ENCODE assay signal across 13 mouse cellular contexts in the genomic region with DNA sequence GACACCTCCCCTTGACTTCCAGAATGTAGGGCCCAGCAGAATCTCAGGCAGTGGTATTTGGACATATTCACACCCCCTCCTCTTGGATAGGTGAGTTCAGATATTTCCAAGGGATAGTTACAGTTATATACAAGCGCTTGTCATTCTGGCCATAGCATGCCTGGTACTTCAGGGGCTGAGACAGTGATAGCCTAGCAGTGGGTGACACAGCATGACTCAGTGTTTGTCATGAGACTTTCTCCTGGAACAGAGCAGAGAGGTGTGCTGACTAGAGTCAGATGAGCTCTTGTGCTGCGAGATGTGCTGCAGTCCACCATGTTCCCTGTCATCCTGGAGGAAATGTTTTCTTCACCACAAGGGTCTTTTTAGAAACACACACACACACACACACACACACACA. TPM values are rescaled to one million over a fixed set of nuclear protein-coding genes. Genes with fewer than 3 reads are reported as not detected.
"Had no signal": no experiment of that assay in that cellular context is flagged by ENCODE, and none has a peak within 500 bp of the region (broad histone marks: within the 10 kb centered on the region; RNA-seq: fewer than 3 reads in every experiment).

No protein-coding gene starts in this region.

- H3K27me3 ChIP-seq: kidney, embryonic 15.5 days; liver, embryonic 15.5 days; neural tube, embryonic 12.5 days had no signal

- H3K27ac ChIP-seq: kidney, embryonic 15.5 days; limb, embryonic 10.5 days; liver, embryonic 15.5 days; midbrain, embryonic 10.5 days; neural tube, embryonic 12.5 days; stomach, postnatal 0 days had no signal

- H3K4me3 ChIP-seq: kidney, embryonic 15.5 days; limb, embryonic 10.5 days; liver, embryonic 15.5 days; midbrain, embryonic 10.5 days; neural tube, embryonic 12.5 days had no signal

- H3K9ac ChIP-seq: kidney, embryonic 15.5 days; liver, embryonic 15.5 days; lung, embryonic 14.5 days; neural tube, embryonic 12.5 days had no signal

- H3K4me2 ChIP-seq: kidney, embryonic 15.5 days; liver, embryonic 15.5 days; lung, embryonic 14.5 days; neural tube, embryonic 12.5 days had no signal

- H3K9me3 ChIP-seq: kidney, embryonic 15.5 days; limb, embryonic 10.5 days; liver, embryonic 15.5 days; midbrain, embryonic 10.5 days; neural tube, embryonic 12.5 days had no signal

- H3K36me3 ChIP-seq: kidney, embryonic 15.5 days; limb, embryonic 10.5 days; liver, embryonic 15.5 days; midbrain, embryonic 10.5 days; neural tube, embryonic 12.5 days had no signal

- H3K4me1 ChIP-seq: liver, embryonic 15.5 days; midbrain, embryonic 10.5 days; neural tube, embryonic 12.5 days had no signal

- DNase-seq: kidney, postnatal 14 days; lung, embryonic 14.5 days; lung, postnatal 10 days; lung, postnatal 4 days; midbrain, embryonic 14.5 days; thymus, postnatal 4 days had no signal

RNA-seq across cellular contexts. Expression of gene Gm7168, which starts 23.6 kb away (rescaled TPM):
- polyA plus RNA-seq: kidney, embryonic 15.5 days; large intestine, adult 2 months; limb, embryonic 10.5 days; liver, embryonic 15.5 days; lung, embryonic 14.5 days; midbrain, embryonic 10.5 days; midbrain, embryonic 14.5 days; neural tube, embryonic 12.5 days; stomach, postnatal 0 days had no signal
